Mouse (Mus musculus): ENCODE results near the gene Eif4e1b. TPM values are rescaled to one million over a fixed set of nuclear protein-coding genes. Genes with fewer than 3 reads are reported as not detected.

The Eif4e1b gene
- polyA plus RNA-seq (2012; rRNA removed; ENCODE audit: low replicate concordance), result not detected in 2 replicates

DNA sequence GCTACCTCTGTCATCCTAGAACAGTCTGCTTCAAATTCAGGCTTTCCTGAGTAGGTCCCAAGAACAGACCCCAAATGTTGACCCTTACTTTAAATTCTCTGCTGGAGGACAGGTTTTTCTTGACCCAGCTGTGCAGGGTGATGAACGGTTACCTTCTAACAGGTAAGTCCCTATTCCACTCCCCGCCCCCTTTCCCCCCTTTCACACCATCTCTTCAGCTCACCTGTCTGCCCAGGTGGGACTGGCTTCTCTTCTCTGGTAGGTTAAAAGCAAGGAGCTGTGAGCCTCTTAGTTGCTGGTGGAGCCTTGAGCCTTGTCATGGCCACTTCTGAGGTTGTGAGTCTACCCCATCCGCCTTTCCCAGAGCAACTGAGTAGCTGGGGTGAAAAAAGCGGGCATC is at the start of gene Eif4e1b:
TSS of gene Eif4e1b (plus strand) at position 301 of the 400 bp plus-strand sequence.

DNA sequence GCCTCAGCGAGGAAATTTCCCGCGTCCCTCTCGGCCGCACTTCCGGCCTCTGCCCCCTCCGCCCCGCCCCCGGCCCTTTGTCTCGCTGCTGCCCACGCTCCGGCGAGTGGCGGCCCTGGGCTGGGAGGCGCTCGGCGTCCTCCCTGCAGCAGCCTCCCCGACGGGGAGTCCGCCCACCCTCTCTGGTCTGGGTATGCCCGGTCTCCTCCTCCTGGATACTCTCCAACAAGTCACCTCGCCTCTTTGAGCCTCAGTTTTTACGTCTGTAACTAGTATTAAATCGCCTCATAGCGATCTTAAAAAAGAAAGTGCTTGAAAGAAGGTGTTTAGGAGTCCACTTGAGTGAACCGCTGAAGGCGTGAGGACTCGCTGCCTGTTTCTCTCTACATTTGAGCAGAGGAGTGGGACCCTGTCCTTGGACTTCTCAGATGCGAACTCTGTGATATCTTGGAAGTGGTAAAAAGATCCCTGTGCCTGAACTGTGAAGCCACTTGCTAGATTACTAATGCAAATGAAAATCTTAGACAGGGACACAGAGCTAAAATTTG is 33.9 kb upstream of the Eif4e1b start, which contains the start of gene Gprin1:
TSS of gene Gprin1 (minus strand) at position 11 of the 548 bp plus-strand sequence.

DNA sequence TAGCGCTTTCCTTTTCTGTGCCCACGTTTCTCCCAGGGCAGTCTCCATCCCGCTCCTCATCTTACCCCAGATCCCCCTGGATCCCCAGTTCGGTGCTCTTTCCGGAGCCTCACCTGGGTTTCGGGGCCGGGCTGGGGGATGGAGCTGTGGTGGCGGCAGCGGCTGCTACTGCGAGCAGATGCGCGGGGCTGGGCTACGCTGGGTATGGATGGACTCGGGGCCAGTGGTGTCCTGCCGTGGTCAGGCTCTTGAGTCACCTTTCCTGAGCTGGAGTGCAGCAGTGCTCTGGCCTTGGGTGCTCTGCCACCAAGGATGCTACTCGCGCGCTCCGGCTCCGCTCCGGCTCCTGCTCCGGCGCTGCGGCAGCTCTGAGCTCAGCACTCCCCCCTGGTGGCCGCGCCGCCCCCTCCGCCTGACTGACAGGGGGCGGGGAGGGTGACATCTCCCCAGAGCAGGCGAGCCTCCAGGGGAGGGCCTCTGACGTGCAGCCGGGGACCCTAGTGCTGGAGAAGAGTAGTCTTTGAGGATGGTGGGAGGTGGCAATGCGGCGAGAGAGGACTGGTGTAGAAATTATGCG is 17.5 kb upstream of the Eif4e1b start, which contains the start of gene Sncb:
TSS of gene Sncb (minus strand) at position 404 of the 577 bp plus-strand sequence.

GRCm38 (mm10) chr13:54788740-54789560 is 5.2 kb downstream of the Eif4e1b start, which contains the start of gene Tspan17:
Gene Tspan17, plus strand, starts transcription at chr13:54789377.

Other genes with a start within 250 kb of the Eif4e1b start
- gene 4833439L19Rik, start 218.6 kb upstream of the Eif4e1b start, polyA plus RNA-seq (2012; rRNA removed; ENCODE audit: low replicate concordance), result 118 and 142 TPM in 2 replicates
- gene Arl10, start 209.0 kb upstream of the Eif4e1b start, polyA plus RNA-seq (2012; rRNA removed; ENCODE audit: low replicate concordance), result 23.0 and 32.7 TPM in 2 replicates
- 10.1 and 18.2 TPM in 2 replicates for gene Nop16, start 193.9 kb upstream of the Eif4e1b start, polyA plus RNA-seq (2012; rRNA removed; ENCODE audit: low replicate concordance)
- 131 and 268 TPM in 2 replicates for gene Higd2a, start 193.8 kb upstream of the Eif4e1b start, polyA plus RNA-seq (2012; rRNA removed; ENCODE audit: low replicate concordance)
- 40.9 and 68.4 TPM in 2 replicates for gene Cltb, start 172.7 kb upstream of the Eif4e1b start, polyA plus RNA-seq (2012; rRNA removed; ENCODE audit: low replicate concordance)
- gene Faf2, start 162.2 kb upstream of the Eif4e1b start, polyA plus RNA-seq (2012; rRNA removed; ENCODE audit: low replicate concordance), result 27.0 and 43.0 TPM in 2 replicates
- gene Rnf44, start 90.1 kb upstream of the Eif4e1b start, polyA plus RNA-seq (2012; rRNA removed; ENCODE audit: low replicate concordance), result 117 and 169 TPM in 2 replicates
- 0.05 and 0.10 TPM in 2 replicates for gene Cdhr2, start 82.5 kb upstream of the Eif4e1b start, polyA plus RNA-seq (2012; rRNA removed; ENCODE audit: low replicate concordance)
- gene Gprin1, start 34.1 kb upstream of the Eif4e1b start, polyA plus RNA-seq (2012; rRNA removed; ENCODE audit: low replicate concordance), result 0.30 and 0.35 TPM in 2 replicates
- 0.23 TPM in 1 of 2 replicates, not detected in the other for gene Sncb, start 17.4 kb upstream of the Eif4e1b start, polyA plus RNA-seq (2012; rRNA removed; ENCODE audit: low replicate concordance)
- gene Tspan17, start 5.4 kb downstream of the Eif4e1b start, polyA plus RNA-seq (2012; rRNA removed; ENCODE audit: low replicate concordance), result 31.1 and 92.2 TPM in 2 replicates
- 21.4 and 28.6 TPM in 2 replicates for gene Unc5a, start 165.4 kb downstream of the Eif4e1b start, polyA plus RNA-seq (2012; rRNA removed; ENCODE audit: low replicate concordance)
- gene Hk3, start 237.4 kb downstream of the Eif4e1b start, polyA plus RNA-seq (2012; rRNA removed; ENCODE audit: low replicate concordance), result 4.7 and 6.6 TPM in 2 replicates